Mouse (Mus musculus) ES-Bruce4 (cell line): ENCODE results near the gene Slc25a39. TPM values are rescaled to one million over a fixed set of nuclear protein-coding genes. Genes with fewer than 3 reads are reported as not detected.

Source experiments
- H3K27ac ChIP-seq: 2 replicates; pipeline ENCODE4 v1.5.1; 2012; ENCODE audit warnings: low read length, inconsistent platforms; ENCODE audit not compliant: insufficient read depth
- H3K27me3 ChIP-seq: 2 replicates; pipeline ENCODE4 v1.6.1; 2012; ENCODE audit warnings: mild to moderate bottlenecking, low read length, inconsistent platforms; ENCODE audit not compliant: control insufficient read depth, poor library complexity, insufficient read depth, severe bottlenecking
- H3K36me3 ChIP-seq: 2 replicates; pipeline ENCODE4 v1.6.1; 2012; ENCODE audit warnings: inconsistent platforms, mild to moderate bottlenecking, low read length, moderate library complexity; ENCODE audit not compliant: control insufficient read depth, poor library complexity, insufficient read depth, severe bottlenecking
- H3K4me1 ChIP-seq: one replicate; pipeline ENCODE4 v1.8.1; 2011; ENCODE audit warnings: low read length; ENCODE audit not compliant: control insufficient read depth, insufficient read depth
- H3K4me3 ChIP-seq: 2 replicates; pipeline ENCODE4 v1.5.1; 2011; ENCODE audit warnings: low read depth, mild to moderate bottlenecking, low read length
- H3K9ac ChIP-seq: 2 replicates; pipeline ENCODE4 v1.6.1; 2012; ENCODE audit warnings: low read depth, mild to moderate bottlenecking, inconsistent platforms; ENCODE audit not compliant: poor library complexity, severe bottlenecking
- H3K9me3 ChIP-seq: replicated peaks from 2 replicates; pipeline ENCODE4 v1.6.1; 2012; ENCODE audit warnings: mild to moderate bottlenecking, low read length, inconsistent platforms; ENCODE audit not compliant: control insufficient read depth, poor library complexity, insufficient read depth, severe bottlenecking
- CTCF ChIP-seq: IDR thresholded peaks from one replicate; pipeline ENCODE4 v1.8.1; 2011; ENCODE audit warnings: low read depth, low read length
- EP300 ChIP-seq: IDR thresholded peaks from 2 replicates; pipeline ENCODE4 v1.6.1; 2011; ENCODE audit warnings: low read depth, low read length; ENCODE audit not compliant: insufficient read depth
- POLR2A ChIP-seq: IDR thresholded peaks from one replicate; pipeline ENCODE4 v1.8.1; 2011; ENCODE audit warnings: low read length; ENCODE audit not compliant: insufficient read depth
- polyA plus RNA-seq: library from polyadenylated mRNA; stranded (reverse); fragments of >200 nt; gene quantifications from 2 replicates; pipeline ENCODE4 v1.2.4, GENCODE M21; 2011; ENCODE audit warnings: low read depth; ENCODE audit not compliant: missing spikeins, insufficient read depth, insufficient read length

Slc25a39 gene
- polyA plus RNA-seq, 1 experiment: 284 TPM

GRCm38 (mm10) chr11:102443740-102444139, 36.0 kb upstream of the Slc25a39 start:
- peaks cover 2% of the 10 kb centered on the region for H3K4me1 ChIP-seq
- H3K36me3 ChIP-seq: no peaks in the 10 kb centered on the region
- no peak overlapping the region for H3K9ac ChIP-seq
- H3K9me3 ChIP-seq: no peaks in the 10 kb centered on the region
- peaks cover 3% of the 10 kb centered on the region; the same call in 1 of the 2 replicates for H3K27me3 ChIP-seq
- no peak overlapping the region for H3K4me3 ChIP-seq
- TF ChIP-seq EP300 (no peak), POLR2A (no peak), CTCF (no peak)
- no peak overlapping the region for H3K27ac ChIP-seq

GRCm38 (mm10) chr11:102442089-102442488, 34.3 kb upstream of the Slc25a39 start:
- Histone ChIP-seq H3K27ac (no peak overlapping the region), H3K4me3 (no peak overlapping the region), H3K9ac (no peak overlapping the region), H3K4me1 (no peaks in the 10 kb centered on the region), H3K36me3 (no peaks in the 10 kb centered on the region), H3K9me3 (no peaks in the 10 kb centered on the region), H3K27me3 (peaks cover 4% of the 10 kb centered on the region; the same call in 1 of the 2 replicates)
- TF ChIP-seq CTCF (no peak), POLR2A (no peak), EP300 (no peak)

- H3K27me3 ChIP-seq: peaks cover 2% of the 10 kb centered on the region; the same call in 1 of the 2 replicates
- TF ChIP-seq EP300 (no peak), POLR2A (no peak), CTCF (no peak)
- no peak overlapping the region for H3K27ac ChIP-seq
- H3K9me3 ChIP-seq: no peaks in the 10 kb centered on the region
- no peak overlapping the region for H3K4me3 ChIP-seq
- H3K9ac ChIP-seq: no peak overlapping the region
- H3K4me1 ChIP-seq: no peaks in the 10 kb centered on the region
- no peaks in the 10 kb centered on the region for H3K36me3 ChIP-seq
Observed at GRCm38 (mm10) chr11:102441434-102441833, 33.7 kb upstream of the Slc25a39 start.

- Histone ChIP-seq H3K9ac (no peak overlapping the region), H3K4me3 (no peak overlapping the region), H3K4me1 (no peaks in the 10 kb centered on the region), H3K27ac (no peak overlapping the region), H3K27me3 (peaks cover 2% of the 10 kb centered on the region; the same call in 1 of the 2 replicates), H3K9me3 (no peaks in the 10 kb centered on the region), H3K36me3 (peaks cover 7% of the 10 kb centered on the region; the same call in 1 of the 2 replicates)
- TF ChIP-seq CTCF (no peak), POLR2A (no peak), EP300 (no peak)
Observed at GRCm38 (mm10) chr11:102440255-102440654, 32.5 kb upstream of the Slc25a39 start.

- peaks cover 2% of the 10 kb centered on the region; the same call in 1 of the 2 replicates for H3K27me3 ChIP-seq
- H3K4me1 ChIP-seq: no peaks in the 10 kb centered on the region
- H3K9me3 ChIP-seq: no peaks in the 10 kb centered on the region
- no peak overlapping the region for H3K27ac ChIP-seq
- H3K36me3 ChIP-seq: peaks cover 10% of the 10 kb centered on the region; the same call in 1 of the 2 replicates
- TF ChIP-seq EP300: no peak
- TF ChIP-seq CTCF: no peak
- no peak for TF ChIP-seq POLR2A
- no peak overlapping the region for H3K9ac ChIP-seq
- no peak overlapping the region for H3K4me3 ChIP-seq
Observed at GRCm38 (mm10) chr11:102439093-102440082, 31.6 kb upstream of the Slc25a39 start.
